Mouse (Mus musculus) liver, embryonic 14.5 days (tissue): ENCODE data around the gene Nrxn3.

Experiments used
- CTCF ChIP-seq: IDR thresholded peaks from 2 replicates; pipeline ENCODE4 v1.5.1; 2016; ENCODE audit warnings: antibody characterized with exemption, low read depth, control low read depth
- EP300 ChIP-seq: IDR thresholded peaks from 2 replicates; pipeline ENCODE4 v1.6.1; 2016; ENCODE audit warnings: antibody characterized with exemption, low read depth

DNA sequence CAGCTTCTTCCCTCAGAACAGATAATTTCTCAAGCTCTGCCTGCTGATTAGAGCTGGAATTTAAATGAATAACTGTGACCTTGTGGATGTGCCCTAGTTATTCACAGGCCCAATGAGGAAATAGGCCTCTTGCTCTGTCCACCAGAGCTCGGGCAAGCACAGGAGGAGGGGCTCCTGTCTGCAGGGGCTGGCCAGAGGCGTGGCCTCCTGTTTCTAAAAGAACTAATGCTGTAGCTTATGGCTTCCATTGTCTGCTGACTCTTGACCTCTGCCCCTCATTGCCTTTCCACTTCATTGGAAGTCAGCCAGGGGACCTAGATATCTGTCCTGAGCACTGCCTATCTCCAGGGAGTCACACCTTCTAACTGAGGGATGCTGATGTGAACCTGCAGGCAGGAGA, 113.1 kb downstream of the Nrxn3 start:
- no peak for TF ChIP-seq CTCF
- TF ChIP-seq EP300: no peak
